Mouse (Mus musculus) bone marrow macrophage, adult 2 months (primary cell): ENCODE results near the gene Tm7sf3. TPM values are rescaled to one million over a fixed set of nuclear protein-coding genes. Genes with fewer than 3 reads are reported as not detected.
A peak's percentile ranks its signal among the peaks of the same experiment; 100 is the strongest.

Source experiments
- H3K27ac ChIP-seq: 2 replicates; pipeline ENCODE4 v1.5.1; 2012; ENCODE audit warnings: low read depth, low read length; ENCODE audit not compliant: insufficient read depth
- H3K4me1 ChIP-seq: 2 replicates; pipeline ENCODE4 v1.6.1; 2012; ENCODE audit warnings: low read length; ENCODE audit not compliant: control insufficient read depth, insufficient read depth
- H3K4me3 ChIP-seq: 2 replicates; pipeline ENCODE4 v1.5.1; 2012; ENCODE audit warnings: mild to moderate bottlenecking, low read length, moderate library complexity; ENCODE audit not compliant: insufficient read depth
- CTCF ChIP-seq: IDR thresholded peaks from 2 replicates; pipeline ENCODE4 v1.5.1; 2012; ENCODE audit warnings: low read depth, mild to moderate bottlenecking, low read length, moderate library complexity
- POLR2A ChIP-seq: IDR thresholded peaks from 2 replicates; pipeline ENCODE4 v1.6.1; 2012; ENCODE audit warnings: mild to moderate bottlenecking, low read depth, low read length, borderline replicate concordance
- polyA plus RNA-seq: library from polyadenylated mRNA; stranded (reverse); fragments of >200 nt; gene quantifications from 2 replicates; pipeline ENCODE4 v1.2.4, GENCODE M21; 2012; ENCODE audit not compliant: missing spikeins, insufficient read depth, insufficient read length

The Tm7sf3 gene
- 16.3 and 17.0 TPM in 2 replicates for polyA plus RNA-seq

GRCm38 (mm10) chr6:146642276-146643183 is at the start of gene Tm7sf3, which contains the start of gene Med21:
TSS of gene Tm7sf3 (minus strand) at chr6:146642824.
TSS of gene Med21 (plus strand) at chr6:146642547.
- Histone ChIP-seq H3K27ac (peak within 1 kb of the TSS; percentile 48), H3K4me1 (peaks cover 30% of the 10 kb centered on the region), H3K4me3 (peak within 1 kb of the TSS; percentile 94)
- TF ChIP-seq POLR2A (peak; percentile 94), CTCF (no peak)

- Histone ChIP-seq H3K4me1 (peaks cover 19% of the 10 kb centered on the region), H3K27ac (no peak overlapping the region), H3K4me3 (no peak overlapping the region)
- TF ChIP-seq CTCF: no peak
- no peak for TF ChIP-seq POLR2A
These were observed 46.2 kb upstream of the Tm7sf3 start for GRCm38 (mm10) chr6:146688861-146689260.

GRCm38 (mm10) chr6:146688010-146688409 is 45.4 kb upstream of the Tm7sf3 start:
- no peak for TF ChIP-seq CTCF
- no peak for TF ChIP-seq POLR2A
- Histone ChIP-seq H3K4me3 (no peak overlapping the region), H3K27ac (no peak overlapping the region), H3K4me1 (peaks cover 19% of the 10 kb centered on the region)

- H3K4me3 ChIP-seq: no peak overlapping the region
- peaks cover 19% of the 10 kb centered on the region for H3K4me1 ChIP-seq
- no peak for TF ChIP-seq CTCF
- no peak for TF ChIP-seq POLR2A
- H3K27ac ChIP-seq: no peak overlapping the region
These were observed 44.0 kb upstream of the Tm7sf3 start for GRCm38 (mm10) chr6:146686463-146687196.

GRCm38 (mm10) chr6:146685781-146686308 is 43.2 kb upstream of the Tm7sf3 start:
- no peak overlapping the region for H3K4me3 ChIP-seq
- TF ChIP-seq POLR2A (no peak), CTCF (no peak)
- no peak overlapping the region for H3K27ac ChIP-seq
- H3K4me1 ChIP-seq: peaks cover 19% of the 10 kb centered on the region

- no peak overlapping the region for H3K27ac ChIP-seq
- no peak overlapping the region for H3K4me3 ChIP-seq
- H3K4me1 ChIP-seq: peaks cover 22% of the 10 kb centered on the region
- TF ChIP-seq POLR2A: no peak
- TF ChIP-seq CTCF: no peak
These were observed 41.3 kb upstream of the Tm7sf3 start for GRCm38 (mm10) chr6:146683881-146684280.

- peaks cover 31% of the 10 kb centered on the region for H3K4me1 ChIP-seq
- no peak overlapping the region for H3K4me3 ChIP-seq
- no peak for TF ChIP-seq CTCF
- TF ChIP-seq POLR2A: no peak
- H3K27ac ChIP-seq: no peak overlapping the region
These were observed 35.8 kb upstream of the Tm7sf3 start for GRCm38 (mm10) chr6:146678136-146679070.

GRCm38 (mm10) chr6:146676904-146677303 is 34.3 kb upstream of the Tm7sf3 start:
- no peak for TF ChIP-seq CTCF
- no peak for TF ChIP-seq POLR2A
- H3K4me1 ChIP-seq: peaks cover 31% of the 10 kb centered on the region
- H3K27ac ChIP-seq: no peak overlapping the region
- H3K4me3 ChIP-seq: no peak overlapping the region
